Mouse (Mus musculus) neural tube, postnatal 0 days (tissue): Measurements from ENCODE around the gene Ston1. TPM values are rescaled to one million over a fixed set of nuclear protein-coding genes. Genes with fewer than 3 reads are reported as not detected.

Experiments used
- polyA plus RNA-seq: library from polyadenylated mRNA; unstranded; fragments of >200 nt; fragmentation: Nextera tagmentation; extraction: Ambion mirVana; gene quantifications from 2 replicates; pipeline ENCODE4 v1.2.1, GENCODE M21; 2015

Gene Ston1
- polyA plus RNA-seq, result 2.2 and 3.4 TPM in 2 replicates

DNA sequence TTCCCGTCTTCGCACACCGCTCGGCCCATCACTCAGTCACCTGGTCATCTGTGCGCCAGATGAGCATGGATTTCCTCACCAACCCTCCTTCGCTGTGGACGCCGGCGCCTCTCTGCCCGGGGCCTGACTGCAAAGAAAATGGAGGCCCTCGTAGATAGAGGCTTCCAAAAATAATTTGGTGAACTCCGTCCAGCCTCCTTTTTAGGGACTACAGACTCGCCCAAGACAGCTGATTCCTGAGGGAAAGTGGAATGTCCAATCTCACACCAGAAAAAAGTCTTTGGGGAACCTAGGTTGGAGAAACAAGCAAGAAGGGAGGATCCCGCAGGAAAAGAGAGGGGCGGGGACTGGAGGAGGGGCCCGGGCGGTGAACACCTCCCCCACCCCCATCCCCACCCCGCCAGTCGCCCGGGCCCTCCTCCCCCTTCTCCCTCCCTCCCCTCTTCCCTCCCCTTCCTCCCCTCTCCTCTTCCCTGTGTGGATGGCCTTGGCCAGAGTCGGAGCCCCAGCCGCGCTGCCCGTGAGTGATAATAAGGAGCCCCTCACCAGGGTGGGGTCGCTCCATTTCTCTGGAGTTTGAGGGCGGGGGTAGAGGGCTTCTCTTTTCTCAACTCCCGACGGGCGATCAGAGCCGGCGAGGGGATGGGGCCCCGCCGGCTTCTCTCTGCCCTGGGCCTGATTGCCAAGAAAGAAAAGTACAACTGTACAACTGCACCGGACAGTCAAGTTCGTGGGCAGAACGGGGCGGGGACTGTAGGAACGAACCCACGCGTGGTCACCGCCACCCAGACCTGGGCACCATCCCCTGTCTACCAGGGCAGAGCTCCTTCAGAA is at the start of gene Ston1:
TSS of gene Ston1 (plus strand) at position 463 of the 834 bp plus-strand sequence.

GRCm38 (mm10) chr17:88668452-88668851 is 71.0 kb downstream of the Ston1 start, which contains the start of gene Gtf2a1l:
Gene Gtf2a1l (plus strand): TSS chr17:88668660.

Other genes starting within 250 kb of the Ston1 start
- gene Foxn2, start 157.0 kb upstream of the Ston1 start, polyA plus RNA-seq, result 7.4 and 8.0 TPM in 2 replicates
- 39.3 and 40.4 TPM in 2 replicates for gene Ppp1r21, start 67.6 kb upstream of the Ston1 start, polyA plus RNA-seq
- gene Gtf2a1l, start 71.0 kb downstream of the Ston1 start, polyA plus RNA-seq, result 0.31 and 0.46 TPM in 2 replicates
- 1.0 and 1.2 TPM in 2 replicates for gene Lhcgr, start 194.3 kb downstream of the Ston1 start, polyA plus RNA-seq